Comparison of ENCODE assay signal across 8 mouse cellular contexts in genomic region chr8:122865441-122865840, GRCm38 (mm10). TPM values are rescaled to one million over a fixed set of nuclear protein-coding genes. Genes with fewer than 3 reads are reported as not detected.
DNase-seq lines count a peak whose midpoint lies in the region; ATAC-seq and TF ChIP-seq lines count a peak whose summit lies in the region.

No protein-coding gene starts in this region.

- 58% methylated on average over 10 of the region's 10 CpGs for WGBS in kidney, embryonic 14.5 days
- WGBS in forebrain, embryonic 16.5 days, result 65% methylated on average over 10 of the region's 10 CpGs
- 66% methylated on average over 10 of the region's 10 CpGs for WGBS in liver, adult 2 months

- H3K36me3 ChIP-seq in kidney, embryonic 14.5 days (ENCODE audit: control insufficient read depth, insufficient read depth, low read length), result no peaks in the 10 kb centered on the region
- no peaks in the 10 kb centered on the region for H3K36me3 ChIP-seq in forebrain, embryonic 16.5 days (ENCODE audit: control insufficient read depth, insufficient read depth)
- no peaks in the 10 kb centered on the region for H3K36me3 ChIP-seq in liver, adult 2 months (ENCODE audit: control insufficient read depth, insufficient read depth, low read length)
- no peaks in the 10 kb centered on the region for H3K36me3 ChIP-seq in splenic B cell, adult 2 months (ENCODE audit: control insufficient read depth, insufficient read depth, low read length, poor library complexity, severe bottlenecking)

- no peak for DNase-seq in kidney, adult 8-10 months
- peak; percentile 89 for DNase-seq in MN1 (ENCODE audit: low spot score)
- no peak for DNase-seq in liver, adult 2 months (ENCODE audit: extremely low read depth, low read depth, low spot score)
- peak; percentile 58 for DNase-seq in splenic B cell, adult 2 months (ENCODE audit: low read depth, low spot score)
- DNase-seq in cerebellum, adult 8-10 months, result no peak
- no peak for DNase-seq in adrenal gland, postnatal 36 days

- H3K9me3 ChIP-seq in kidney, embryonic 14.5 days (ENCODE audit: control insufficient read depth, low read length), result peaks cover 15% of the 10 kb centered on the region
- H3K9me3 ChIP-seq in forebrain, embryonic 16.5 days (ENCODE audit: control insufficient read depth, low read length), result peaks cover 10% of the 10 kb centered on the region

- peak; percentile 76 for TF ChIP-seq CTCF in liver, adult 2 months (IDR thresholded peaks at IDR 0.05; ENCODE audit: low read depth, low read length)

- no peak overlapping the region for H3K9ac ChIP-seq in kidney, embryonic 14.5 days (ENCODE audit: low read depth, low read length)
- no peak overlapping the region for H3K9ac ChIP-seq in forebrain, embryonic 16.5 days (replicated peaks; ENCODE audit: low read depth, low read length)
- no peak overlapping the region for H3K9ac ChIP-seq in liver, adult 2 months (ENCODE audit: low read depth, low read length)

- H3K27me3 ChIP-seq in kidney, embryonic 14.5 days (ENCODE audit: control insufficient read depth, insufficient read depth, low read length), result no peaks in the 10 kb centered on the region; the same call in 1 of the 2 replicates
- H3K27me3 ChIP-seq in forebrain, embryonic 16.5 days (replicated peaks; ENCODE audit: control insufficient read depth, insufficient read depth, low read length), result no peaks in the 10 kb centered on the region
- no peaks in the 10 kb centered on the region for H3K27me3 ChIP-seq in liver, adult 2 months (ENCODE audit: control insufficient read depth, insufficient read depth, low read length)
- no peaks in the 10 kb centered on the region for H3K27me3 ChIP-seq in splenic B cell, adult 2 months (ENCODE audit: control insufficient read depth, insufficient read depth, low read length, poor library complexity, severe bottlenecking)

- no peak for TF ChIP-seq POLR2A in liver, adult 2 months (IDR thresholded peaks at IDR 0.05; ENCODE audit: extremely low read depth, insufficient read depth, low read length)

- no peak for ATAC-seq in kidney, embryonic 14.5 days (ENCODE audit: low FRiP score, low TSS enrichment)
- ATAC-seq in forebrain, embryonic 16.5 days, result no peak

- peak overlapping the region; percentile 23; the same call in 1 of the 2 replicates for H3K4me3 ChIP-seq in kidney, embryonic 14.5 days (ENCODE audit: low read length)
- H3K4me3 ChIP-seq in forebrain, embryonic 16.5 days (replicated peaks; ENCODE audit: low read length), result peak overlapping the region; percentile 33
- no peak overlapping the region for H3K4me3 ChIP-seq in liver, adult 2 months (ENCODE audit: insufficient read depth, low read depth, low read length)

- H3K79me2 ChIP-seq in liver, adult 2 months (ENCODE audit: control insufficient read depth, insufficient read depth, low read length), result no peaks in the 10 kb centered on the region

- H3K4me1 ChIP-seq in kidney, embryonic 14.5 days (ENCODE audit: control insufficient read depth, insufficient read depth, low read length), result no peaks in the 10 kb centered on the region
- no peaks in the 10 kb centered on the region for H3K4me1 ChIP-seq in forebrain, embryonic 16.5 days (replicated peaks; ENCODE audit: control insufficient read depth, insufficient read depth, low read length)
- peaks cover 8% of the 10 kb centered on the region for H3K4me1 ChIP-seq in liver, adult 2 months (ENCODE audit: control insufficient read depth, insufficient read depth, low read length)

- peak overlapping the region; percentile 39 for H3K4me2 ChIP-seq in kidney, embryonic 14.5 days (replicated peaks; ENCODE audit: low read depth, low read length)
- peak overlapping the region; percentile 32 for H3K4me2 ChIP-seq in forebrain, embryonic 16.5 days (ENCODE audit: low read length)

- no peak overlapping the region for H3K27ac ChIP-seq in kidney, embryonic 14.5 days (ENCODE audit: low read depth, low read length)
- no peak overlapping the region for H3K27ac ChIP-seq in forebrain, embryonic 16.5 days (ENCODE audit: low read length)
- H3K27ac ChIP-seq in liver, adult 2 months (replicated peaks; ENCODE audit: insufficient read depth, low read depth, low read length), result no peak overlapping the region

RNA-seq across cellular contexts. Expression of gene Cdh15, which starts 17.7 kb away (rescaled TPM):
- 1.1 and 1.2 TPM in 2 replicates for polyA plus RNA-seq in kidney, embryonic 14.5 days (2014; fragmentation: Nextera tagmentation; extraction: Ambion mirVana)
- polyA plus RNA-seq in forebrain, embryonic 16.5 days (2015; fragmentation: Nextera tagmentation; extraction: Ambion mirVana), result 1.2 and 1.6 TPM in 2 replicates
- total RNA-seq in liver, adult 2 months (2014; rRNA removed), result 0.07 TPM in 1 of 2 replicates, not detected in the other
- polyA plus RNA-seq in liver, adult 2 months (2012; rRNA removed), result 0.06 and 0.11 TPM in 2 replicates
- total RNA-seq in adrenal gland, postnatal 36 days (2021), result under 1 TPM; 0.36 to 0.53 TPM

Comparison
In these comparisons a context has a peak if more than half of its experiments do, and no peak if none do; other contexts are left out.
1. DNase-seq: peak in MN1 (single experiment) and splenic B cell, adult 2 months (single experiment); none in kidney, adult 8-10 months (0 of 2), liver, adult 2 months (single experiment), cerebellum, adult 8-10 months (single experiment) and adrenal gland, postnatal 36 days (0 of 2).